Mouse (Mus musculus) liver, postnatal 0 days (tissue): ENCODE measurements around the gene Sema3f.

ENCODE experiments used
- CTCF ChIP-seq: sonication (generic); IDR thresholded peaks from 2 replicates; pipeline ENCODE4 v1.5.1; 2016; ENCODE audit warnings: antibody characterized with exemption, low read depth
- EP300 ChIP-seq: IDR thresholded peaks from 2 replicates; pipeline ENCODE4 v1.6.1; 2016; ENCODE audit warnings: antibody characterized with exemption, low read depth, mild to moderate bottlenecking

DNA sequence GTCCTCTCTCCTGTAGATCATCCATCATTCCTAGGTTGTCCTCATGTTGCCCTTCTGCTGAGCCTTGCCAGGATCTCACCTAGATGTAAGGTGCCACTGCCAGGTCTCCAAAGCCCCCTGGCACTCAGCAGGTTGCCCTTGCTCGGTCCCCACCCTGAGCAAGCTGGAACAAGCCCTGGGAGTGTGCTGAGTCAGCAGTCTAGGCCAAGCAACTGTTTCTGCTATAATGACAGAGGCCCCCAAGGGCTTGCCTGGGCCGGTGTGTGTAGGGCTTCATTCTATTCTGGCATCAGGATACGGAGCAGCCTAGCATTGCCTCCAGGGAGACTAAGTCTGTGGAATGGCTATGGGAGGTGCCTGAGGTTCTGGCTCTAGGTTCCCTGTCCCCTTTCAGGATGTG, 49.5 kb downstream of the Sema3f start:
- TF ChIP-seq CTCF (no peak), EP300 (no peak)
